Mouse (Mus musculus) testis, postnatal 14 days (tissue): ENCODE results near the gene 1700018F24Rik.
"Not testable (repeated sequence)": the region's sequence is repeated elsewhere in the genome, so short reads cannot be mapped to it uniquely, and the experiment has no call there.

Experiments used
- DNase-seq: peaks from one replicate; pipeline ENCODE4 v3.0.0; 2021; ENCODE audit warnings: low spot score

Gene 1700018F24Rik

DNA sequence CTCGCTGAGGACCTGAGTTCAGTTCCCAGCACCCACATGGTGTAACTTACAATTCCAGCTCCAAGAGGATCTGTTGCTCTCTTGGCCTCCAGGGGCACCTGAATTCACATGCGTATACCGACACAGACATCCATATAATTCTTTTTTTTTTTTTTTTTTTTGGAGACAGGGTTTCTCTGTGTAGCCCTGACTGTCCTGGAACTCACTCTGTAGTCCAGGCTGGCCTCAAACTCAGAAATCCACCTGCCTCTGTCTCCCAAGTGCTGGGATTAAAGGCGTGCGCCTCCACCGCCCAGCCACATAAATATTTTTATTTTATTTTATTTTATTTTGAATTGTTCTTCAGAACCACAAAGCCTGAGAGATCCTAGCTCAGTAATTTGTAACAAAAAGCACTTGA lies 40.4 kb downstream of the 1700018F24Rik start:
- not testable (repeated sequence) for DNase-seq

DNA sequence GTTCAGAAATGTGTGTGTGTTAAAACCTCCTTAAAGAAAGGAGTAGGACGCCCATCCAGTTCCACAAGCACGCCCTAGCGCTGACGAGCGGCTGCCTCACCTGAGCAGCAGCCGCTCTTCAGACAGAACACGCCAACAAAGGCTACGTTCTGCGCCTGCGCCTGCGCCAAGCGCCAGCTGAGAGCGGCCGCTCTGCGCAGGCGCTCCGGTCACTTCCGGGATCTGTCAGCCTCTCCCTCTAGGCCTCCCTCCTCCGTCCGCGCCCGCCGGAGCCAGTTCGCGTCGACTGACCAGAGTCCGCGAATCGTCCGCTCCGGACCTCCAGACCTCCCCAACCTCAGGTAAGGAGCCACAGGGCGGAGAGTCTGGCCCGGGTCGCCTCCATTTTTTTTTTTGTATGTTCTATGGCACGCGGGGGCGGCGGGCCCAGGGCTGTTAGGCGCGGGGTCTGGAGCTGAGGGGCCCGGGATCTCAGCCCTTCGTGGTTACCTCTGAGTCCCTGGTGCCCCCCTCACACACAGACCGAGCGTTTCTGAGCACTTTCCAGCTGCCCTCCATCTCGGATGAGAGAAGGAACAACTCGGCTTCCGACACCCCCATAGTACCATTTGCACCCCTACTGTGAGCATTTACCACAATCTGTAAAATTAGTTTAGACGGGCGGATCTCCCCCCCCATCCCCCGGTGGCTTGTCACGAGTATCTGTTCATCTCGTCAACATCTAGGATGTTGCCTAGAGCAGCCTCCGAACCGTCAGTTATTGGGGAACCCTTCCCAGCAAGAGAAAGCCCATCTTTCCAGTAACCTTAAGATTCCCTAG lies 41.1 kb downstream of the 1700018F24Rik start, which contains the start of the genes Arpc1a and Kpna7:
Arpc1a (plus strand) TSS at position 199 of the 820 bp plus-strand sequence.
Kpna7 (minus strand) TSS at position 399 of the 820 bp plus-strand sequence.
- peak; percentile 93 for DNase-seq

DNA sequence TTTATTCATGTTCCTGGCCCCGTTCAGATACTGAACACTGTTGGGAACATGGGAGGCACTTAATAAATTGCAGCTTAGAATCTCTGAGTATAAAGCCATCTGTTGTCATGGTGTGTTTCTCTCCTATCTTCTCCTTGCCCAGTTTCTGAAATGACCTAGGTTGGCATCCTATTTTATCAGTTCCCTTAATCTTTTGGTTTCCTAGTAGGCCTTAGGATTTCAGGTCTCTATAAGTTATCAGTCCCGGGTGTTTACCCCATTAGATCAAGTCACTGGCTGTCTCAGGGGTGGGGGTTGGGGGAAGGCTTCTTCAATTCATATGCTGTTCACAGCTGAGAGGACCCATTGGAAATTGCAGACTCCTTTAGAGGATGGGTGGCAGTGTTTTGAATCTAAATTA lies 42.0 kb downstream of the 1700018F24Rik start:
- DNase-seq = no peak

GRCm38 (mm10) chr5:145088186-145088585 lies 45.4 kb downstream of the 1700018F24Rik start:
- DNase-seq = no peak

GRCm38 (mm10) chr5:145089878-145090277 lies 47.1 kb downstream of the 1700018F24Rik start:
- DNase-seq = no peak
